Mouse (Mus musculus) left cerebral cortex, adult 8-10 months (tissue): ENCODE data around the gene Grk6. TPM values are rescaled to one million over a fixed set of nuclear protein-coding genes. Genes with fewer than 3 reads are reported as not detected.

Experiments
- DNase-seq, 2 experiments: peaks; one replicate each; pipeline ENCODE4 v3.0.0; 2022; ENCODE audit warnings: low spot score in 2 of 2
- total RNA-seq, 4 experiments: library from RNA; stranded (reverse); gene quantifications; 2 replicates each; pipeline ENCODE4 v1.2.4; 2022

Grk6 gene
- total RNA-seq, 4 experiments from 2014 or later: 60.0 to 65.3 (median 61.9) TPM

DNA sequence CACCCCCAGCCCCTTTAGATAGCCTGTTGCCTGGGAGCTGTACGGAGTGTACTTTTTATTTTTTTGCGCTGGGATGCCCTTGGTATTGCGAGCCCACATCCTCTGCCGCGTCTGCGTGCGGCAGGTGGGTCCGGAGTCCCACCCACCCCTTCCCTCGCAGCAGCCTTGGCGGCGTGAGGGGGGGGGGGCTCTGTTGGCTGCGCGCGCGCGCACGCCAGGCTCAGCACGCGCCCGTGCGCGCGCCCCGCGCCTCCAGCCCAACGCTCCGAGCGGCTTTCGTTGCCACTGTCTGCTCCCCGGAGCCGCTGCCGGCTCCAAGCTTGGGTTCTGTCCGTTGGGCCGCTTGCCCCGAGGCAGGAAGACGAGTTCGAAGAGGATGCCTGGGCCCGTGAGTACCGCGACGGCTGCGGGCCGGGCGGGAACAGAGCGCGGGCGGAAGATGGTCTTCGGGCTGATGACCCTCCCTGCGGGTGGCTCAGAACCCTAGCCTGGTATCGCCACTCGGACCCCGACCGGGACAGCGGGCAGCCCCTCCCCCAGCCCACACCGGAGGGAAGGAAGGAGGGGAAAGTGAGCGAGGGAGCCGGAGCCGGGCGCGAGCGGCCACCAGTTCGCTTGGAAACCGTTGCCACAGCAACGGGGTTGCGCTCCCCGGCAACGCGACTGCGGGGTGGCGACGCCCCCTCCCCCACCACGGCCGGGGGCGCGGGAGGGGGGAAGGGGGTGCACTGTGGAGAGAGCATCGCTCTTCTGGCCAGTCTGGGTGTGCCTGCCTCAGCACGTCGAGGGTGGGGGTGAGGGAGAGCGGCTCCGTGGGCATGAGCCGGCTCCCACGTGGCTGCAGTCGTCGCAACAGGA, 19.4 kb downstream of the Grk6 start, which contains the start of gene Prr7:
Gene Prr7 (plus strand): TSS at position 241 of the 858 bp plus-strand sequence.
- DNase-seq: peak in 1 of 2 experiments; percentile 79

DNA sequence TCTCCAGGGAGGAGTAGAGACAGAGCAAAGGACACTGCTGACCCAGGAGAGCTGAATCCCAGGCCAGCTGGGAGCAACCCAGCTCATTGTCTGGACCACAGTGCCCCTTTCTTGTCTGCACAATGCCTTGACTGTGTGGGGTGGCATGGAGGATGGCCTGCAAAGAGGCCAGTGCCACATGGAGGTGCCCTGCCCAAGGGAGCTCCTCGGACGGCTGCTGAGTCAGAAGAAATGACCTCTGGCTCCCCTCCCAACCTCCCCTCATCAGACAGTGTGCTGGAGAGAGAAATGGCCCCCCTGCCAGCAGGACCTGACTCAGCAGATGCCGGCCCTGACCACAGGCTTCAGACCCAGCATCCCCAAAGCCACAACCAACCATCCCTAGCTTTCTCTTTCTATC, 20.3 kb downstream of the Grk6 start:
- DNase-seq: no peak

DNA sequence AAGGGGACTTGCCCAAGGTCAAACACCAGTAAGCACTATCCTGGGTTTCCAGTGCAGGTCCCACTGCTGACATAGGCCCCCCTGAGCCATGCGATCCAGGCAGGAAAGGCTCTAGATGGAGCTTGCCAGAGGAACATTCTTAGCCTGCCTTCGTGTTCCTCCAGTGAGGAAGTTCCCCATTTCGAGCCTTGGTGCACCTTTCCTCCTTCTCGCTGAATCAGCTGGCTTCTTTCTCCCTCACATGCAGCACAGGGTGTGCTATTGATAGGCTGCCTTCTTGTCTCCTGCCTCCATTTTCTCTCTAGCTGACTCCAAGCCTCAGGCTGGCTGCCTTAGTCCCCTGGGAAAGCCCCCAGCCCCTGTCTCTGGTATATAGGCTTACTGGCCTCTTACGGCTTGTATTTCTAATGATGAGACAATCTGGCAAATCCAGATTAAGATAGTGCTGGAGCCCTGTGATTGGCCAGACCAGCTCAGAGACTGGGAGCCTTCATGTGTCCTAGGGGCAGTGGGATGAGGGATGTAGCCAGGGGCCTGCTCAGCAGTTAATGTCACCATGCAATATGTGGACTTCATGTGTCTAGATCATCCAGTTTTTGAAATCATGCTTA, 21.1 kb downstream of the Grk6 start:
- DNase-seq: no peak

DNA sequence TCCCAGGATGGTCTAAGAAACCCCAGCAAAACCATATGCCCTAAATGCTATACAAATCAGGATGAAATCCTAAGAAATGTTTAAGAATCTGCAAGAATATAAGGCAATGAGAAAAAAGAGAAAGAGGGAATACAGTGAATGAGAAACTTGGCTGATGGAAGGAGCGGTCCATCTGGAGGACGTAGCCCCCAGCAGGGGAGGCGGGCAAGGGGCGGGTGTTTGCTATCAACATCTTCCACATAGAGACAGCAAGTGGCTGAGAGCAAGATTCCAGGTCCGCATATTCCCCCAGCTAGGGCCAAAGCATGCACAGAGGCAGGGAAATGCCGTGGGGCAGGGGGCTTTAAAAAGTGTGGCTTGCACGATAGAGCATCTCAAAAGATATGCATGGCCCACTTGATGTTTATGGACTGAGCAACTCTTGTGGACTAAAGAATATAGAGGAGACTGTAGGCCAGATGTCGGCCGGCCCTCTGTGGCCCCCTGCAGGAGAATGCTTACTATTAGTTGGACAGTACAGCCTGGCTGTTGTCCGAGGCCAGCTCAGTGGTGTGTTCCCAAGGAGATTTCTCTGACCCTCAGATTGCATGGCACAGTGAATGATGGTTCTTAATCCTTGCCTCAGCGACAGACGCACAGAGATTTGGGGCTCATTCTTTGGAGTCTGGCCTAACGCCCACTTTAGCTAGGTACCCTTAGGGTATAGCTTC, 24.1 kb downstream of the Grk6 start:
- DNase-seq: no peak

DNA sequence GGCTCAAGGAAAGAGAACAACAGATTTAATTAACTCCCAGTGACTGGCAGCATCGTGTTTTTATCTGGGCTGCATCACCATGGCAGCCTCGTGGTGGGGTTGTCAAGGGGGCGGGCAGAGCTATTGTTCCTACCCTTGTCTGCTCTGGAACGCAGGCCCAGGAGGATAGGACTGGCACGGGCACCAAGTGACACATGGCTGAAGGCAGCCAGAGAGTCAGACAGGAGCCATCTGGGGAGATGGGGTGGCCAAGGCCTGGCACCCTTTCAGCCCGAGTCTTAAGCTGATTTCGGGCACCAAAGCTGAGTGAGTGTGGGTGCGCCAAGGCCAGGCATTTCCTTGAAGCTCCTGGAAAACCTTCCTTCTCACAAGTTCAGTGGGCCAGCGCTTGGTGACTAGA, 25.5 kb downstream of the Grk6 start:
- DNase-seq: peak in 1 of 2 experiments; percentile 67

DNA sequence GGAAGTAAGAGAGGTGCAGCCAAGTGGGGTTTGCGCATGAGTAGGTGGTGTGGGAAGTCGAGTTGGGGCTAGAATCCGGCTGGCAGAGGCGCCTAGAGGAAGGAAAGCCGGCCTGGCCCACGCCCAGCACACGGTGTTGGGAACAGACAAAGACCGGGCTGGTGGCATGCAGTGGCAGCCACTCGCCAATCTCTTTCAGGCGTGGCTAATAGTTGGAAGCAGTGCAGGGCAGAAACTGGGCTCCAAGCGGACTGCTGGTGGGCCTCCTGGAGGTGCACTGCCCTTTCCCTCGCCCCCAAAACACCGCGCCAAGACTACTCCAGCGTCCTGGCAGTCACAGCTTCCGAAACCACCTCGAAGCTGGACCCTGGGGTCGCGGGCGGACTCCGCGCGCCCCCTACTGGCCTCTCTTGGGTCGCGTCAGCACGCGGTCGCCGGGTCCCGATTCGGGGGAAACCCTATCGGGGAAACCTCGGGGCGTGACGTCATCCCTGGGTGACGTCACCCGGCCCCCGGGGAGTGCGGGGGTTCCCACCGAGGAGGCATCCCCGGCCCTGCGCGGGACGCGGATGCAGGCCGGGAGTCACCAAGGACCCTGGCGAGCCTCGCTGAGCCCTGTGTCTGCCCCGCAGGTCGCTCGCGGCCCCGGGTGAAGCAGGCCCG, 26.4 kb downstream of the Grk6 start:
- DNase-seq: peak; percentile 64 to 69

DNA sequence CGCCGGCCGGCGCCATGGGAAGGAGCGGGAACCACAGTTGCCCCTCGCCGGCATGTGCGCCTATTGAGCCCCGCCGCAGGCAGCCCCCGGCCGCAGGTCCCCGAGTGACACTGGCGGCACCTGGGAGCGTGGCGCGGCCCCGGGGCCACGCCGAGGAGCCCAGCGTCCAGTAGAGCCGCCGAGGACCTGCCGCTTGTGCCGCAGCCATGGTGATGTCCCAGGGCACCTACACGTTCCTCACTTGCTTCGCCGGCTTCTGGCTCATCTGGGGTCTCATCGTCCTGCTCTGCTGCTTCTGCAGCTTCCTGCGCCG, 26.9 kb downstream of the Grk6 start:
- DNase-seq: no peak

DNA sequence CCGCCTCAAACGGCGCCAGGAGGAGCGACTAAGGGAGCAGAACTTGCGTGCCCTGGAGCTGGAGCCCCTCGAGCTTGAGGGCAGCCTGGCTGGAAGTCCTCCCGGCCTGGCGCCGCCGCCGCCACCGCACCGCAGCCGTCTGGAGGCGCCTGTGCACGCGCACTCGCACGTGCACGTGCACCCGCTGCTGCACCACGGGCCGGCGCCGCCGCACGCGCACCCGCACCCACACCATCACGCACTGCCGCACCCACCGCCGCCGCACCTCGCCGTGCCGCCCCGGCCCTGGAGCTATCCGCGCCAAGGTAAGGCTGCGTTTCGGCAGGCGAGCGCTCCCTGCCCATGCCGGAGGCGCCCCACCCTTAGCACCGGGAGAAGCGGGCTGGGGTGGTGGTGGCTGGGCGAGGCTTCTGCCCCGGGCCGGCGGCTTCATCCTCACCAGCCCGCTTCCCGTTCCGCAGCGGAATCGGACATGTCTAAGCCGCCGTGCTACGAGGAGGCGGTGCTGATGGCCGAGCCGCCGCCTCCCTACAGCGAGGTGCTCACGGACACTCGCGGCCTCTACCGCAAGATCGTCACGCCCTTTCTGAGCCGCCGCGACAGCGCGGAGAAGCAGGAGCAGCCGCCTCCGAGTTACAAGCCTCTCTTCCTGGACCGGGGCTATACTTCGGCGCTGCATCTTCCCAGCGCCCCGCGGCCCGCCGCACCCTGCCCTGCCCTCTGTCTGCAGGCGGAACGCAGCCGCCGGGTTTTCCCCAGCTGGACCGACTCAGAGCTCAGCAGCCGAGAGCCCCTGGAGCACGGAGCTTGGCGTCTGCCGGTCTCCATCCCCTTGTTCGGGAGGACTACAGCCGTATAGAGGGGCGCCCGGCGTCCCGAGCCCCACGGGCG, 27.5 kb downstream of the Grk6 start:
- DNase-seq: peak; percentile 68 to 79

DNA sequence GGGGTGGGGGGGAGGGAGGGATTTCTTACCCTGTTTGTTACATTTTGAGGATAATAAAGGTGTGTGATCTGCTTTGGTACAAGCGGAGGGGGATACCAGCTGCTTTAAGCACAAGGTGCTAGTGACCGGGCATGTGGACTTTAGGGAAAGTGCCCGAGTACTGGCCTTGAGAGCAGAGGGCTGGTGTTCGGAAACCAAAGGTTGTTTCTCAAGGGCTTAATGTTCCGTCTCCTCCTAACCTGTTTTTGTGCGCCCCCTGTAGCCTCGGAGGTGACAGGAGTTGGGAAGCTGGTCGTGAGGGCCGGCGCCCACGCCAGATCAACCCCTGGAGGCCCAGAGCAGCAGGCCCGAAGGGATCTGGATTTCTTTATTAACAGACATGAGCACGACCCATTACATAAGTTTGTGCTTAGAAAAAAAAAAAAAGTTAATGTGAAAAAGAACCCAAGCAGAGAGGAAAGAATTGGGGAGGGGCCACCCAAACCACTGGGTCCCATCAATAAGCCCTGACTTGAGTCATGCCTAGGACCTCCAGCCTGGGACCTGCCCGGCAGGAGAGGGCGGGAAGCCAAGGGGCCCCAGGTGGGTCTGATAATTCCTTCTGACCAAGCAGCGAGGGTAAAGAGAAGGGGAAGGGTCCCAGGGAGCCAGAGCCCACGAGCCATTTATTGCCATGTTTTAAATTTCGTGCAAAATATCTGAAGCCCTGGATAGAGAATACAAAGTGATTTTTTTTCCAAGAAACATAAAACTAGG, 28.4 kb downstream of the Grk6 start:
- DNase-seq: no peak

DNA sequence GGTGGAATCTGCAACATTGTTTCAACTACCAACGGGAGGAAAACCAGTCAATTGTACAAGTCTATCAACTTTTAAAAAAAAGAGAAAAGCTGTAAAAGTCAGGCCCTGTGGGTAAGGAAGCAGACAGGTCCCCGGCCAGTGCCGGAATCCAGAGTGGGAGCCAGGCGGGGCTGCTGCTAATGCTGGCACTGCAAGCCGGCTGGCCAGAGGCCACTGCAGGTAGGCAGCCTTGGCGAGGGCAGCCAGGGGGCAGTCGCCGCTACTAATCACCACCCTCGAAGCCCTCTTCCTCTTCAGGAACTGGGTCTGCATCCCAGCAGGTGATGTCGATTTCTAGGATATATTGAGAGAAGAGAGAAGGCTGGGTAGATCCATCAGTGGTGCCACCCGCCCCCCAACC, 29.1 kb downstream of the Grk6 start:
- DNase-seq: no peak

DNA sequence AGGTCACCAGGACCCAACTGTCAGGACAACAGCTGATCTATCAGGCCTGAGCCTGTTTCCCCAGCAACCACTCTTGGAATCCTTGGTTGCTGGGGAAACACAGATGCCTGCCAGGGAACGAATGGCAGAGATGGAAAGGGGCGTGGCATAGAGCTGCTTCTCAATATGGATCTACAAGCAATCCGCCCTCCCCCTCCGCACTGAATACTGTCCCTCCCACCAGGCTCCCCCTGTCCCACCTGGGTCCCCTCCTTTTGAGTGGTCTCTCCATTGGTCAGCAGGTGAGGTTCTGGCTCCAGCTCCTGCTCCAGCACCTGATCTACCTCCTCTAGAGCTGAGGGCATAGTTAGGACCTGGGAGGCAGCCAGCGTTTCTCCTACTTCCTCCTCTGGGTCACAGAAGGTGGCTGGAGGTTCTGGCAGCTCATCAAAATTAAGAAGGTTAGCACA, 29.8 kb downstream of the Grk6 start:
- DNase-seq: peak in 1 of 2 experiments; percentile 81

DNA sequence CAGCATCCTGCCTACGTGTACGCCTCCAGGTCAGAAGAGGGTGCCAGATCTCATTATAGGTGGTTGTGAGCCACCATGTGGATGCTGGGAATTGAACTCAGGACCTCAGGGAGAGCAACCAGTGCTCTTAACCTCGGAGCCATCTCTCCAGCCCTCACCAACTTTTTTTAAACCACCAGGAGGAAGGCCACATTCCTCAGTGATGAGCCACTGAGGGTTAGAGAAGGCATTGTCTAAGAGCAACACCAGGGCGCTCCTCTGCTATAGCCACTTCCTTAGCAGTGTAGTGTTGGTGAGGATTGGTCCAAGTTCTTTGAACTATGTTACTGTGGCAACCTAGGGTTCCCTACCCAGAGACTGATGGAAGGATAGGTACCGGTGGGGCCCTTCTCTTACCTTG, 30.9 kb downstream of the Grk6 start:
- no peak for DNase-seq

DNA sequence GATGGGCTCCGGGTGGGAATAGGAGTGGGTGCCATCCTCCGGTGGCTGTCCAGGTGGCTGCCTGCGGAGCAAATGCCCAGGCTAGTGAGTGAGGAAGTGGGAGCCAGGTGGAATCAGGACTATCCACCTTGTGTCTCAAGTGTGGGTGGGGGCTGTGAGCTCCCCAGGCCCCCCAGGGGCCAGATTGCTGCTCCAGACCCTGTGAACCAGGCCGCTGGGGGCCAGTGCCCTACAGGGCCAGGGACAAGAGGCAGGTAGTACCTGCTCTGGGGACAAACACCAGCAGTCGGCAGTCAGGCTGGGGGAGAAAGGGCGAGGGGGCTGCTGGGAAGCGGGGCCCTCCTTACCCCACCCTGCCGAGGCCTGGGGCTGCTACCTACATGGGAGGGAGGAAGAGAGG, 31.4 kb downstream of the Grk6 start:
- DNase-seq: no peak

DNA sequence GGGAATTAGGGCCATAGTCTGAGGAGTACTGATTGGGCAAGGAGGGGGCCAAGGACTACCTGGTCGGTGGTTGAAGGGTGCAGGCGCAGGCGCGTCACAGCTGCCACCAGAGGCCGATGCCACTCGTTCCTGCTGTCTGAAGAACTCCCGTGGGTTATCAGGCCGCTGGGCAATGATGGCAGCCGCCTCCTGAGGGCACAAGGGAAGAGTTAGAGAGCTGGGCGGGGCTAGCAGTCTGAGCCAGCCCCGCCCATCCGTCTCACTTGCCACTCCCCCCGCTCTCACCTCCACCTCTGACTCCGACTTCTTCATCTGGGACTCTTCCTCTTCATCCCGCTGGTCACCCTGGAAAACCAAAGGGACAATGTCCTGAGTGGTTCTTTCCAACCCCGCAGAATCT, 32.6 kb downstream of the Grk6 start:
- DNase-seq: no peak

DNA sequence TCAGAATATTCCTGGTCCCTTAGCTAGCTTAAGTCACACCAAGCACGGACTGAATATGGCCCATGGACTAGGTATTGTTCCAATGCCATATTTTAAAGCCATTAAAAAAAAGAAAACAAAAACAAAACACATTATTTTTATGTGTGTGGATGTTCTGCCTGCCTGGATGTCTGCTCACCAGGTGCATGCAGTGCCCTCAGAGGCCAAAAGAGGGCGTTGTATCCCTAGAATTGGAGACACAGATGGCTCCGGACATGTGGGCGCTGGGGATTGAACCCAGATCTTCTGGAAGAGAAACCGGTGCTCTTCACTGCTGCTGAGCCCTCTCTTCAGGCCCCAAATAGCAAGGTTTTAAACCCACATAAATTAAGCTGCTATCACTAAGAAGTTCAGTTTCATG, 33.2 kb downstream of the Grk6 start:
- DNase-seq: no peak

DNA sequence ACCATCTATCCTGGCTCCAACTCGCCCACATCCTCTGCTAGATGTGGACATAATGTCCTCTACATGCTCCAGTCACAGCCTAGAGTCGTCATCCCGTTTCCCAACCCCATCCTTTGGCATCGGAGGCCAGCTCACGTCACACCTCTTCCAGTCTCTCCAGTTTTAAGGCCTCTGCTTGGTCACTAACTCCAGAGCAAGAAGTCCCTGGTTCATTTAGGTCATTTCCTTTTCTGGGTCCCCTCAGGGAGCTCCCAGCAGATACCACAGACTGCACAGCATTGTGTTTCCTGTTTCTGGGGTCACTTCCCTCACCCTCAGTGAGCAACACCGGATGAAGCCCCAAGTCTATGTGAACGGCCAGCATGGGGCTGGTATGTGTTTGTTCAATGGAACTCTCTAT, 34.1 kb downstream of the Grk6 start:
- DNase-seq: no peak

DNA sequence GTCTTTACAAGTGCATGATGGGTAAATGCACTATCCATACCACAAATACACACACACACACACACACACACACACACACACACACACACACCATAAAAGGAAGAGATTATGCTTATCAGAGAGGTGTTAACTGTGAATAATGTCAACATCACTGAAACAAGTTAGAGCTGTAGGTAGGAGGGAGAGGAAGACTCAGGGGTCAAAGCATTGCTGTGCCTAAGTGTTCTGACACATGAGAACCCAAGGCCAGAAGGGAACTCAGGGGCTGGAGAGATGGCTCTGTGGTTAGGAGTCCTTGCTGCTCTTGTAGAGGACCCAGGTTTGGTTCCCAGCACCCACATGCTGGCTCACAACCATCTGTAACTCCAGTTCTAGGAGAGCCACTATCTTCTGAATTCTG, 35.1 kb downstream of the Grk6 start:
- DNase-seq: no peak

DNA sequence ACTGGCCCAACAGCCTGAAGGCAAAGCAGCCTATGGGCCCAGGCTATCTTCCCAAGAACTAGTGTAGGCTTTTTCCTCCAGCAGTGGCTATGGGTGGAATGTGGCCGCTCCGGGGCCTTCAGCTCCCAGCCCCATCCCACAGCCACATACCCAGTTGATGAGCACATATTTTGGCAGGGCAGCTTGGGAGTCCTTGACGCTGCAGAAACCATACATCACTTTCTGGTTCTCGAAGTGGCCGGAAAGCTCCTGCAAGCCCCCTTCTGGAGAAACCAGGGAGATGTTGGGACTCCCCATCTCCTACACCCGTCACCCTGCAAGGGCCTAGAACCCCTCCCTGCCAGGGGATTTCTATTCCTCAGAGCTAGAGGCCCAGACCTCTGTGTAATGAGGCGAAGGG, 37.7 kb downstream of the Grk6 start:
- DNase-seq: no peak

DNA sequence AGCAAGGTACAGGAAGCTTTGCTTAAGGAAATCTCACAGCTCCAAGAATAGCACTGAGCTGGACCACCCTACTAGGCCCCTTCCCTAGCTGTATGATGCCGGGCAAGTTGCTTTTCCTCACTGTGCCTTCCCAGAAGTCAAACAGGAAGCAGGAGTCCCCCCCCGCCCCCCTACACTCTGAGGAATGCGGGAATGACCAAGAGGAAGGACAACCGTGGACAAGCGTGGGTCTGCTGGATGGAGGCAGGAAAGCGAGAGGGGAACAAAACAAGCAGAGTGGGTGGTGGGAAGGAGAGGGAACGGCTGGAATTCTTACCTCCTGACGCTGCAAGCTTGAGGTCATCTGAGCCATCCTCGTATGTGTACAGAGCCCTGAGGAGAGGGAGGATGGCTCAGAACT, 38.2 kb downstream of the Grk6 start:
- DNase-seq: no peak

DNA sequence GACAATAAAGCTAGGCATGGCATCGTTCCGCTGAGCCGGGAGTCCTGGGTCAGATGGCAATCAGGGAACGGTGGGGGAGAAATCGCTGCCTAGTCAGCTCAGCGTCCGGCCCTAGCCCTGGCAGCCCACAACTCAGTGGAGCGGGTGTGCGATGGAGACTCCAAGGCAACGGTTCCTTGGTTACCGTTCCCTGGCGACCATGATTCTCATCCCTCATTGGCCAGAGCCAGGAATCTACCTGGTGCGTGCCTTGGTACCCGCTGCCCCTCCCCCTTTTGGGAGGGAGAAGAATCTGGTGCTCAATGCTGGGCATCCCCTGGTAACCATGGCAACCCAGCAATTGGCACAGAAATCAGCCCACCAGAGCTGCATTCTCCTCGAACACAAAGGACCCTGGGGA, 38.7 kb downstream of the Grk6 start:
- peak; percentile 69 to 97 for DNase-seq
